Mouse (Mus musculus) kidney, adult 2 months (tissue): ENCODE measurements at regions not wholly inside any gene's neighbourhood (a gene's known extent, or its start where the extent isn't known, plus 50 kb on each side); places are given as distances from the start of the nearest gene placed in this dataset.

Experiments
- DNase-seq: peaks from one replicate; pipeline ENCODE4 v3.0.0; 2021
- H3K27ac ChIP-seq: fragments of 200-500 bp; 2 replicates; pipeline ENCODE4 v1.5.1; 2012; ENCODE audit warnings: low read depth, low read length, control low read depth, inconsistent platforms; ENCODE audit not compliant: insufficient read depth
- H3K27me3 ChIP-seq: fragments of 200-500 bp; replicated peaks from 2 replicates; pipeline ENCODE4 v1.6.1; 2012; ENCODE audit warnings: mild to moderate bottlenecking, moderate library complexity, low read length, inconsistent platforms; ENCODE audit not compliant: control insufficient read depth, insufficient read depth
- H3K36me3 ChIP-seq: fragments of 200-500 bp; 2 replicates; pipeline ENCODE4 v1.6.1; 2012; ENCODE audit warnings: mild to moderate bottlenecking, moderate library complexity, low read length, inconsistent platforms; ENCODE audit not compliant: control insufficient read depth, insufficient read depth
- H3K4me1 ChIP-seq: fragments of 200-500 bp; 2 replicates; pipeline ENCODE4 v1.6.1; 2011; ENCODE audit warnings: low read length; ENCODE audit not compliant: control insufficient read depth, insufficient read depth
- H3K4me3 ChIP-seq: fragments of 200-500 bp; 2 replicates; pipeline ENCODE4 v1.5.1; 2011; ENCODE audit warnings: mild to moderate bottlenecking, low read depth, low read length, control low read depth; ENCODE audit not compliant: insufficient read depth
- CTCF ChIP-seq: fragments of 200-500 bp; conservative IDR thresholded peaks from 2 replicates; pipeline ENCODE4 v1.5.1; 2011; ENCODE audit warnings: low read depth, mild to moderate bottlenecking, control low read depth, low read length, moderate library complexity, mixed read lengths; ENCODE audit not compliant: insufficient read depth, insufficient read length
- POLR2A ChIP-seq: fragments of 200-500 bp; IDR thresholded peaks from one replicate; pipeline ENCODE4 v1.6.1; 2011; ENCODE audit warnings: low read depth, low read length, control low read depth
- WGBS: fragments of 180-500 bp; shearing (Covaris S2); methylation state at CpG from one replicate; pipeline ENCODE4 v1.1.7; 2018; 5-methylcytosine and 5-hydroxymethylcytosine counted together

DNA sequence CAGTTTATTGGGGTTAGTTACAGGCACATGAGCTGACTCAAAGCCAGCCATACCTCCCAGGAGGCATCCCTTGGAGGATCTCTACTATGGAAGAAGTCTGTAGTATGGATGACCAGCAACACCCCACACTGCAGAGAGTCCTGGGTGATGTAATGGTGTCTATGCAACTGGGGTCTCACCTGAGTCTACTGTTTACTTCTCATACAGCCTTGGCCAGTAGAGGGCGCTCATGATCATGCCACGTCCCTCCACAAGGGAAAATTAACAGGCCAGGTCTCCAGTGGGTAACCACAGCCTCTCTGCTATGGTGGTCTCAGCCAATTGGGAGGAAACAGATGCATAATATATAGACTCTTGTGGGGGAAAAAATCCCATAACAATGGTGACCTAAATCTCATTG lies 111.7 kb downstream of the Cdh26 start:
- H3K4me1 ChIP-seq = no peaks in the 10 kb centered on the region
- no peaks in the 10 kb centered on the region for H3K36me3 ChIP-seq
- peak; percentile 38 for DNase-seq
- TF ChIP-seq CTCF (peak; percentile 67), POLR2A (no peak)
- H3K27ac ChIP-seq = no peak overlapping the region
- H3K4me3 ChIP-seq = no peak overlapping the region
- 17% methylated on average over 2 of the region's 2 CpGs for WGBS
- no peaks in the 10 kb centered on the region for H3K27me3 ChIP-seq

- DNase-seq = no peak
- H3K4me3 ChIP-seq = no peak overlapping the region
- no peaks in the 10 kb centered on the region for H3K36me3 ChIP-seq
- H3K27ac ChIP-seq = no peak overlapping the region
- H3K27me3 ChIP-seq = no peaks in the 10 kb centered on the region
- TF ChIP-seq POLR2A (no peak), CTCF (no peak)
- WGBS = 61% methylated on average over 1 of the region's 1 CpGs
- H3K4me1 ChIP-seq = no peaks in the 10 kb centered on the region
Measured at GRCm38 (mm10) chr2:178544411-178544810, 114.1 kb downstream of the Cdh26 start.

DNA sequence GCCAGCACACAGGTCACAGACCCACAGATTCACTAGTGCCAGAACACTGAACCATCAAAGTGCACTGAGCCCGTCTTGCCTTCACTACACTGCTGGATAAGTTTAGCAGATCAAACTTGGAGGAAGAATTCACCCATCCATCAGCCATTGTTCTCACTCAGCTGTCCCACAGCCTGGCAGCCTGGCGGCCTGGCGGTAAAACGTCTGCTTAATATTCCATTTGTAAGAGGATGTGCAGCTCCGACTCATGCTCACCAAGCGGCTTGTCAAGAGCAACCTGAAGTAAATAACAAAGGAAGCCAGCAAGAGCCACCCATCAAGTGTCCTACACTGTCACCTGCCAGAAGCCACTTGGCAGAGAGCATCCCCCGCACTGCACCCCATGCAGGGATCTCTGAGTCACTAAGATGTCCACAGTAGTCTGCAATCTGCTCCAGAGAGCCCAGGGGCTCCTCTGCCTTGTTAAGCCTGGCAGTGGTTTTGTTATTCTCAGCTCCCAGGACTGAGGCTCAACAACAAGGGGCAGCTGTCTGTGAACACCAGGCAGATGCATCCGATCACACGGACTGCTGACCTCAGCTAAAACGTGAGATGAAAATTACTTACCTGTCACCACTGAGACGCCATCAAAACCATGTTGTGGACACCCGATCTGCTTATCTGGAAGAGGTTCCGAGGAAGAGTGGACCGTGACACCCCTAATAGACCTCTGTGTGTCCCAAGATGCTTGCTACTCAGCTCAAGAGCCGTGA lies 115.4 kb downstream of the Cdh26 start:
- WGBS = 60% methylated on average over 15 of the region's 15 CpGs
- Histone ChIP-seq H3K27ac (no peak overlapping the region), H3K36me3 (no peaks in the 10 kb centered on the region), H3K27me3 (no peaks in the 10 kb centered on the region), H3K4me3 (no peak overlapping the region), H3K4me1 (no peaks in the 10 kb centered on the region)
- no peak for DNase-seq
- TF ChIP-seq POLR2A (no peak), CTCF (no peak)

DNA sequence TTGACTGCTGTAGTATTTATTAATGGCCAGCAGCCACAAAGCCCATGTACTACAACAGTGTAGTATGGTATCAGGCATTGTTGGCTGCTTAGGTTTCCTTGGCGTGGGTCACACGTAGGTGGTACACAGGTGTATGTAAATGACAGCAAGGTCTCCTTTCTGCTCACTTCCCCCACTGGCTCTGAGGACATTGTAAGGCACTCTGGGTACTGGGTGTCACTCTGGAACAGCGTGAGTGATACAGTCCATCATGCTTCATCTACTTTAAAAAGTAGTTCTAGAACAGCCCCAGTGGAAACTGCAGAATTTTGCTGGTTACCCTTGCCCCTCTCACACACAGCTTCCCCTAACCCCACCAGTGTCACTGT lies 116.0 kb downstream of the Cdh26 start:
- no peaks in the 10 kb centered on the region for H3K36me3 ChIP-seq
- WGBS = 87% methylated on average over 3 of the region's 3 CpGs
- H3K4me3 ChIP-seq = no peak overlapping the region
- no peaks in the 10 kb centered on the region for H3K4me1 ChIP-seq
- no peaks in the 10 kb centered on the region for H3K27me3 ChIP-seq
- DNase-seq = no peak
- H3K27ac ChIP-seq = no peak overlapping the region
- TF ChIP-seq CTCF (no peak), POLR2A (no peak)

DNA sequence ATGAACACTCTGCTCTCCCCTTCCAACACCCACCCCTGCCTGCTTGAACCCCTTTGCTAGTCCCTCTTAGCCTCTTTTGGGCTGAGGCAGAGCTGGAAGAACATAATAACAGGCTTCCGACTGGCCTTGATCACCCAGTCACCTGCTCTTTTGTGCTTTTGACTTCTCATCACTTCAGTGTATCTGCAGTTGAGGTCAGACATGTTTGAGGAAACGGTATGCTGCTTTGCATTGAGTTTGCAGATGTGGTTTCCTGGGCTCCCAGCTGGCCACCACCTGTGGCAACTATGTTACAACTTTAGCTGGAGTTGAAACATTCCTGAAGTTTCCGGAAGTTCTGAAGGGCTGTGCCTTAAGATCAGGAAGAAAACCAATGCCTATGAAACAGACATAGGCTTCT lies 116.6 kb downstream of the Cdh26 start:
- Histone ChIP-seq H3K36me3 (no peaks in the 10 kb centered on the region), H3K27me3 (no peaks in the 10 kb centered on the region), H3K4me1 (no peaks in the 10 kb centered on the region), H3K27ac (no peak overlapping the region), H3K4me3 (no peak overlapping the region)
- no peak for DNase-seq
- TF ChIP-seq POLR2A = no peak
- TF ChIP-seq CTCF = no peak
- WGBS = 65% methylated on average over 3 of the region's 3 CpGs

DNA sequence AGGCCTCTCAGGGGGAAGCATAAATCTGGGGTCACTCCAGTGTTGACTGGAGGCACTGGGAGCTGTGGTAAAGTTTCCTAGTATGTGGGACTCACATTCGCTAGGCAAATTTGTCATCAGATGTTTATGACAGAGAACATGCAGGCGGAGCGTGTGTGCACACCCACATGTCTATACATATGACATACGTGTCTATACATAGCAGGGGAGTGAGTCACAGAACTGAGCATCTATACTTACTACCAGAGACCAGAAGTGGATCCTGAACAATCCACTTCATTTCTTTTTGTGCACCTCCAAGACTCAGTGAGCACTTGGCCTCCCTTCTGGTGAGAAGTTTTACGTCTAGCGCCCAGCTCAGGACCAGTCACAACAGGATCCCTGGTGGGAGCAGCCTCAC lies 118.6 kb downstream of the Cdh26 start:
- H3K27me3 ChIP-seq = no peaks in the 10 kb centered on the region
- no peak overlapping the region for H3K27ac ChIP-seq
- no peaks in the 10 kb centered on the region for H3K4me1 ChIP-seq
- H3K4me3 ChIP-seq = no peak overlapping the region
- 89% methylated on average over 6 of the region's 6 CpGs for WGBS
- DNase-seq = no peak
- no peaks in the 10 kb centered on the region for H3K36me3 ChIP-seq
- TF ChIP-seq CTCF (no peak), POLR2A (no peak)

- TF ChIP-seq CTCF (no peak), POLR2A (no peak)
- Histone ChIP-seq H3K4me1 (no peaks in the 10 kb centered on the region), H3K36me3 (no peaks in the 10 kb centered on the region), H3K4me3 (no peak overlapping the region), H3K27ac (no peak overlapping the region), H3K27me3 (no peaks in the 10 kb centered on the region)
- 94% methylated on average over 4 of the region's 4 CpGs for WGBS
- DNase-seq = no peak
Measured at GRCm38 (mm10) chr2:178553736-178554135, 123.4 kb downstream of the Cdh26 start.

DNA sequence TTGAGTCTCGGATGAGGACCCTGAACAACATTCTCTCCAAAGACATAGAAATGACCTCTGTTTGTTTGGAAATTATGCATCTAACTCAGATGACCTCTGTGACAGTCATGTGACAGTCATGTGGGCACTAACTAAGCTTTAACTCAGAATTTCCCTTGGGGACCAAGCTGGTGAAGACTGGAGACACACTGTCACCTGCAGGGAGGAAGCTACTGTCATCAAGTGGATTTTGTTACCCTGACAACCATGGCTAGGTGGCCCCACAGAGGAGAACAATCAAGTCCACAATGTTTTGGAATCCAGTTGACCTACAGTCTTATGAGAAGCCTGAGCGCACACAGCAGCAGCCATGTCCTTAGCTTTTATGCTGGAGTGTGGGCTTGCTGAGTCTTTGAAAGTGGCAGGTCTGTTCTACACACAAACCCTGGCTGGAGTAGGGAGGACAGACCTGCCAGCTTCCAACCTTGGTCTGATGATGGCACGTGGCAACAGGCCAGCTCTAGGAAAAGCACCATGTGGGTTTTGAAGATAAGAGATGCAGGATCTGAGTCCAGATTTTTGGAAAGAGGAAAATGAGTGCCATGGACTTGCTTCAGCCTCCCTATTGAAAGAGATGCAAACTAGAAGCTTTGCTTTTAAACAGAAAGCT lies 125.5 kb downstream of the Cdh26 start:
- H3K4me1 ChIP-seq = no peaks in the 10 kb centered on the region
- no peak overlapping the region for H3K4me3 ChIP-seq
- 84% methylated on average over 3 of the region's 3 CpGs for WGBS
- TF ChIP-seq POLR2A (no peak), CTCF (no peak)
- H3K36me3 ChIP-seq = no peaks in the 10 kb centered on the region
- H3K27ac ChIP-seq = no peak overlapping the region
- no peaks in the 10 kb centered on the region for H3K27me3 ChIP-seq
- no peak for DNase-seq
